Mouse (Mus musculus) ES-Bruce4 (cell line): Measurements from ENCODE around the gene Alb. TPM values are rescaled to one million over a fixed set of nuclear protein-coding genes. Genes with fewer than 3 reads are reported as not detected.

Source experiments
- H3K27ac ChIP-seq: 2 replicates; pipeline ENCODE4 v1.5.1; 2012; ENCODE audit warnings: low read length, inconsistent platforms; ENCODE audit not compliant: insufficient read depth
- H3K27me3 ChIP-seq: 2 replicates; pipeline ENCODE4 v1.6.1; 2012; ENCODE audit warnings: mild to moderate bottlenecking, low read length, inconsistent platforms; ENCODE audit not compliant: control insufficient read depth, poor library complexity, insufficient read depth, severe bottlenecking
- H3K36me3 ChIP-seq: 2 replicates; pipeline ENCODE4 v1.6.1; 2012; ENCODE audit warnings: inconsistent platforms, mild to moderate bottlenecking, low read length, moderate library complexity; ENCODE audit not compliant: control insufficient read depth, poor library complexity, insufficient read depth, severe bottlenecking
- H3K4me1 ChIP-seq: one replicate; pipeline ENCODE4 v1.8.1; 2011; ENCODE audit warnings: low read length; ENCODE audit not compliant: control insufficient read depth, insufficient read depth
- H3K4me3 ChIP-seq: 2 replicates; pipeline ENCODE4 v1.5.1; 2011; ENCODE audit warnings: low read depth, mild to moderate bottlenecking, low read length
- H3K9ac ChIP-seq: 2 replicates; pipeline ENCODE4 v1.6.1; 2012; ENCODE audit warnings: low read depth, mild to moderate bottlenecking, inconsistent platforms; ENCODE audit not compliant: poor library complexity, severe bottlenecking
- H3K9me3 ChIP-seq: replicated peaks from 2 replicates; pipeline ENCODE4 v1.6.1; 2012; ENCODE audit warnings: mild to moderate bottlenecking, low read length, inconsistent platforms; ENCODE audit not compliant: control insufficient read depth, poor library complexity, insufficient read depth, severe bottlenecking
- CTCF ChIP-seq: IDR thresholded peaks from one replicate; pipeline ENCODE4 v1.8.1; 2011; ENCODE audit warnings: low read depth, low read length
- EP300 ChIP-seq: IDR thresholded peaks from 2 replicates; pipeline ENCODE4 v1.6.1; 2011; ENCODE audit warnings: low read depth, low read length; ENCODE audit not compliant: insufficient read depth
- POLR2A ChIP-seq: IDR thresholded peaks from one replicate; pipeline ENCODE4 v1.8.1; 2011; ENCODE audit warnings: low read length; ENCODE audit not compliant: insufficient read depth
- polyA plus RNA-seq: library from polyadenylated mRNA; stranded (reverse); fragments of >200 nt; gene quantifications from 2 replicates; pipeline ENCODE4 v1.2.4, GENCODE M21; 2011; ENCODE audit warnings: low read depth; ENCODE audit not compliant: missing spikeins, insufficient read depth, insufficient read length

Alb gene
- polyA plus RNA-seq, 1 experiment: not detected

GRCm38 (mm10) chr5:90439157-90439556 is 21.5 kb upstream of the Alb start:
- Histone ChIP-seq H3K36me3 (no peaks in the 10 kb centered on the region), H3K9me3 (no peaks in the 10 kb centered on the region), H3K9ac (no peak overlapping the region), H3K4me1 (no peaks in the 10 kb centered on the region), H3K4me3 (no peak overlapping the region), H3K27me3 (no peaks in the 10 kb centered on the region), H3K27ac (no peak overlapping the region)
- TF ChIP-seq EP300 (no peak), POLR2A (no peak), CTCF (no peak)

GRCm38 (mm10) chr5:90447577-90447976 is 13.1 kb upstream of the Alb start:
- TF ChIP-seq EP300: no peak
- no peak for TF ChIP-seq POLR2A
- no peak for TF ChIP-seq CTCF
- Histone ChIP-seq H3K36me3 (no peaks in the 10 kb centered on the region), H3K27ac (no peak overlapping the region)

GRCm38 (mm10) chr5:90449961-90450360 is 10.7 kb upstream of the Alb start:
- Histone ChIP-seq H3K4me1 (no peaks in the 10 kb centered on the region), H3K27me3 (no peaks in the 10 kb centered on the region), H3K27ac (no peak overlapping the region), H3K9me3 (no peaks in the 10 kb centered on the region), H3K36me3 (no peaks in the 10 kb centered on the region), H3K4me3 (no peak overlapping the region), H3K9ac (no peak overlapping the region)
- TF ChIP-seq POLR2A (no peak), CTCF (no peak), EP300 (no peak)

More at GRCm38 (mm10) chr5:90447577-90447976, 13.1 kb upstream of the Alb start:
- Histone ChIP-seq H3K9me3 (no peaks in the 10 kb centered on the region), H3K9ac (no peak overlapping the region), H3K4me3 (no peak overlapping the region), H3K27me3 (no peaks in the 10 kb centered on the region), H3K4me1 (no peaks in the 10 kb centered on the region)

- no peaks in the 10 kb centered on the region for H3K4me1 ChIP-seq
- H3K4me3 ChIP-seq: no peak overlapping the region
- H3K27me3 ChIP-seq: no peaks in the 10 kb centered on the region
- TF ChIP-seq POLR2A: no peak
- no peak for TF ChIP-seq EP300
- TF ChIP-seq CTCF: no peak
- H3K9ac ChIP-seq: no peak overlapping the region
- H3K36me3 ChIP-seq: no peaks in the 10 kb centered on the region
- H3K27ac ChIP-seq: no peak overlapping the region
- no peaks in the 10 kb centered on the region for H3K9me3 ChIP-seq
These were observed 8.0 kb upstream of the Alb start for GRCm38 (mm10) chr5:90452711-90453110.

GRCm38 (mm10) chr5:90457241-90457640 is 3.5 kb upstream of the Alb start:
- Histone ChIP-seq H3K9ac (no peak overlapping the region), H3K27ac (no peak overlapping the region)
- TF ChIP-seq POLR2A (no peak), CTCF (no peak), EP300 (no peak)

GRCm38 (mm10) chr5:90458727-90459126 is 2.0 kb upstream of the Alb start:
- no peak for TF ChIP-seq CTCF
- no peak for TF ChIP-seq POLR2A
- TF ChIP-seq EP300: no peak
- H3K4me3 ChIP-seq: no peak overlapping the region
- no peak overlapping the region for H3K27ac ChIP-seq
- H3K4me1 ChIP-seq: no peaks in the 10 kb centered on the region
- no peaks in the 10 kb centered on the region for H3K9me3 ChIP-seq
- H3K27me3 ChIP-seq: no peaks in the 10 kb centered on the region
- H3K9ac ChIP-seq: no peak overlapping the region
- no peaks in the 10 kb centered on the region for H3K36me3 ChIP-seq

More at GRCm38 (mm10) chr5:90457241-90457640, 3.5 kb upstream of the Alb start:
- Histone ChIP-seq H3K36me3 (no peaks in the 10 kb centered on the region), H3K4me3 (no peak overlapping the region), H3K4me1 (no peaks in the 10 kb centered on the region), H3K27me3 (no peaks in the 10 kb centered on the region), H3K9me3 (no peaks in the 10 kb centered on the region)
